Mouse (Mus musculus) small intestine, adult 2 months (tissue): ENCODE measurements around the gene Ddx27. TPM values are rescaled to one million over a fixed set of nuclear protein-coding genes. Genes with fewer than 3 reads are reported as not detected.

Experiments used
- H3K27ac ChIP-seq: fragments of 200-500 bp; 2 replicates; pipeline ENCODE4 v1.5.1; 2012; ENCODE audit warnings: low read depth, low read length, control low read depth, inconsistent platforms; ENCODE audit not compliant: insufficient read depth
- H3K27me3 ChIP-seq: fragments of 200-500 bp; 2 replicates; pipeline ENCODE4 v1.6.1; 2012; ENCODE audit warnings: mild to moderate bottlenecking, moderate library complexity, low read length, inconsistent platforms; ENCODE audit not compliant: control insufficient read depth, insufficient read depth
- H3K36me3 ChIP-seq: fragments of 200-500 bp; 2 replicates; pipeline ENCODE4 v1.6.1; 2012; ENCODE audit warnings: mild to moderate bottlenecking, low read length, control low read depth, inconsistent platforms; ENCODE audit not compliant: control insufficient read depth, insufficient read depth
- H3K4me1 ChIP-seq: fragments of 200-500 bp; 2 replicates; pipeline ENCODE4 v1.6.1; 2012; ENCODE audit warnings: low read length, inconsistent platforms, mixed read lengths; ENCODE audit not compliant: control insufficient read depth, insufficient read depth, insufficient read length
- H3K4me3 ChIP-seq: fragments of 200-500 bp; 2 replicates; pipeline ENCODE4 v1.5.1; 2012; ENCODE audit warnings: low read depth, mild to moderate bottlenecking, control low read depth, inconsistent platforms, low read length, moderate library complexity
- CTCF ChIP-seq: fragments of 200-500 bp; IDR thresholded peaks from 2 replicates; pipeline ENCODE4 v1.5.1; 2012; ENCODE audit warnings: low read depth, mild to moderate bottlenecking, control low read depth, inconsistent platforms, low read length, moderate library complexity, mixed read lengths; ENCODE audit not compliant: insufficient replicate concordance, insufficient read length; ENCODE audit errors: extremely low read depth
- POLR2A ChIP-seq: fragments of 200-500 bp; IDR thresholded peaks from 2 replicates; pipeline ENCODE4 v1.6.1; 2012; ENCODE audit warnings: low read depth, mild to moderate bottlenecking, control low read depth, inconsistent platforms, low read length, moderate library complexity
- WGBS: fragments of 180-500 bp; shearing (Covaris S2); methylation state at CpG from one replicate; pipeline ENCODE4 v1.1.7; 2018; 5-methylcytosine and 5-hydroxymethylcytosine counted together
- polyA plus RNA-seq: library from polyadenylated mRNA; depleted of rRNA; stranded (reverse); fragments of >200 nt; gene quantifications from 2 replicates; pipeline ENCODE4 v1.2.3, GENCODE M21; 2012

Gene Ddx27
- polyA plus RNA-seq, 1 experiment: 14.7 TPM

DNA sequence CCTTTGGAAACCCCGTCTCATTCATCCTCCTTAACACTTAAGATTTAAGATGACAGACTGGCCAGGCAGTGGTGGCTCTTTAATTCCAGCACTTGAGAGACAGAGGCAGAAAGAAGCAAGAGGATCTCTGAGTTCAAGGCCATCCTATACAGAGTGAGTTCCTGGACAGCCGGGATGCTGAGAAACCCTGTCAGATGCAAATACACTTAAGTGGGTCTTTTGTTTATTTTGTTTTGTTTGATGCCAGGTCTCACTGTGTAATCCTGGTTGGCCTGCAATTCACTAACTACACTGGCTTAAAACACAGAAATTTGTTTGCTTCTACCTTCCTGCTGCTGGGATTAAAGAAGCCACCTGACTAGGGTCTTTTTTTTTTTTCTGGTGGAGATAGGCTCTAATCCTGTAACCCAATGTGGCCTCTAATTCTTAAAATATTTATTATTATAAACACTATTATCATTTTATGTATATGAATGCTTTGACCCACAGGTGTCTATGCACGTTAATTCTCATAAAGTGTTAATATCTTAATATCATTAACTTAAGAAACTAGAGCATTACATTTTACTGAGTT is 43.9 kb downstream of the Ddx27 start:
- Histone ChIP-seq H3K36me3 (peaks cover 39% of the 10 kb centered on the region), H3K4me1 (peaks cover 16% of the 10 kb centered on the region), H3K27ac (peak overlapping the region; percentile 44), H3K4me3 (no peak overlapping the region), H3K27me3 (no peaks in the 10 kb centered on the region)
- WGBS: 27% methylated on average over 3 of the region's 3 CpGs
- no peak for TF ChIP-seq POLR2A
- TF ChIP-seq CTCF: no peak

DNA sequence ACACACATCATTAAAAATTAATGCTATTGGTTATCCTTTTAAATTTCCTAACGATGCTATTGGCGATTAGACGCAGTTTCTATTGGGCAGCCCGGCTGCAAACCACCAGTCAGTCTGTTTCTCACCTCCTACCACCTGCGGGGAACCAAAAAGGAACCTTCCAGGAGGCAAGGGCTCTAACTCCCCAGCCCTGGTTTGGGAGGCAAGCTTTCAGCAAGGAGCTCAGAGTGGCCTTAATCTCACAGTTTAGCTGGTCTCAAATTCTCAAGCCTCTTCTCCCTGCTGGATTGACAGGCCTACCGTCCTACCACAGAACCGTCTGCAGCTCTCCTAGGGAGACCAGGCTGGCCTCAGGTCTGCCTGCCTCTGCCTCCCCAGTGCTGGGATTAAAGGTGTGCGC is 44.5 kb downstream of the Ddx27 start:
- Histone ChIP-seq H3K4me1 (peaks cover 14% of the 10 kb centered on the region), H3K4me3 (peak overlapping the region; percentile 67), H3K36me3 (peaks cover 38% of the 10 kb centered on the region), H3K27ac (peak overlapping the region; percentile 89), H3K27me3 (no peaks in the 10 kb centered on the region)
- 27% methylated on average over 8 of the region's 8 CpGs for WGBS
- TF ChIP-seq CTCF (no peak), POLR2A (no peak)

GRCm38 (mm10) chr2:167059960-167060359 is 45.0 kb downstream of the Ddx27 start:
- peak overlapping the region; percentile 89 for H3K27ac ChIP-seq
- H3K4me3 ChIP-seq: peak overlapping the region; percentile 67
- TF ChIP-seq POLR2A (no peak), CTCF (no peak)
- H3K4me1 ChIP-seq: peaks cover 18% of the 10 kb centered on the region
- 26% methylated on average over 12 of the region's 12 CpGs for WGBS
- no peaks in the 10 kb centered on the region for H3K27me3 ChIP-seq
- peaks cover 38% of the 10 kb centered on the region for H3K36me3 ChIP-seq

- peaks cover 38% of the 10 kb centered on the region for H3K36me3 ChIP-seq
- peak overlapping the region; percentile 67 for H3K4me3 ChIP-seq
Observed at GRCm38 (mm10) chr2:167060360-167060759, 45.4 kb downstream of the Ddx27 start.

DNA sequence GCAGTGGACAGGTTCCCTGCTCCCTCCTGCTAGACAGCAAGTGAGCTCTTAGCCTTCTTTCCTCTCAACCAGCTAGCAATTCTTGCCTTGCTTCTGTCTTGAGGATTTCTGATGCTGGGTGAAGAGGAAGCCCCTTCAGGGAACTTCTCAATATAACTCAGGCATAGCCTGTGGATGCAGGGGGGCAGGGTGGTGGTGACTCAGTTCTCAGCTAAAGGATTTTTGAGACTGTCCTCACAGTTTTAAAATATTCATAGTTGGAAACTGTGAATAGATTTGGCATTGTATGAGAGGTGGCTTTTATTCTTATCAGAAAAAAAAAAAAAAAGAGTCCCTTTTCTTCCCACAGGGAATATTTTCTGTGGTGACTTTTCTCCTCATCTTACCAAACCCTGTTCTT is 45.8 kb downstream of the Ddx27 start:
- TF ChIP-seq POLR2A (no peak), CTCF (no peak)
- Histone ChIP-seq H3K4me1 (peaks cover 18% of the 10 kb centered on the region), H3K27ac (peak overlapping the region; percentile 89), H3K27me3 (no peaks in the 10 kb centered on the region), H3K4me3 (peak overlapping the region; percentile 67), H3K36me3 (peaks cover 38% of the 10 kb centered on the region)

More at GRCm38 (mm10) chr2:167060360-167060759, 45.4 kb downstream of the Ddx27 start:
- peak overlapping the region; percentile 89 for H3K27ac ChIP-seq
- H3K4me1 ChIP-seq: peaks cover 19% of the 10 kb centered on the region
- no peak for TF ChIP-seq CTCF
- no peak for TF ChIP-seq POLR2A
- WGBS: 28% methylated on average over 3 of the region's 3 CpGs
- no peaks in the 10 kb centered on the region for H3K27me3 ChIP-seq

DNA sequence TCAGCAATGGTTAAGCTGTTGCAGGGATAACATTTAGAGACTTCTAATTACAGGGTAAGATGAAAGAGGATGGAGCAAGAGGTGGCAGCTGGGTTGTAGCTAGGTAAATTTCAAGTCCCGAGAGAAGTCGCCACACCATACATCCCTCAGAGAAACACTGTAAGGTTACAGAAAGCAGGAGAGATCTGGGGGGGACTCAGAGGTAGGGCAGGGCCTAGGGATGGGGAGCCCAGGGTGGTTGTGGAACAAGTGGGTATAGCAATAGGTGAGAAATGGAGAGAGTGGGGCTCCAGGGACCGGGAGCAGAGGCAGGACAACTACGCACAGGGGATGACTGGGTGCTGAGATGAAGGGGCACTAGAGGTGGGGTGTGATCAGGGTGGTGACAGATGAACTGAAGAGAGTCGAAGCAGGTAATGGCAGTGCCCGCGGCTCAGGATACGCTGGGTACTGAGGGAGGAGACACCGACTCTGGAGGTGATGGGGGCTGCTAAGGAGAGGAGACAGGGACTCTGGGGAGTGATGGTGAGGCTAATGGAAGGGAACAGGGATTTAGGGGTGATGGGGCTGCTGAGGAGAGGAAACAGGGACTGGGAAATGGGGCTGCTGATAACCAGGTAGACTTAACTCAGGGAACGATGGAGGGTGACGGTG is 46.5 kb downstream of the Ddx27 start:
- Histone ChIP-seq H3K27ac (peak overlapping the region; percentile 62), H3K36me3 (peaks cover 35% of the 10 kb centered on the region), H3K4me3 (peak overlapping the region; percentile 90), H3K27me3 (no peaks in the 10 kb centered on the region), H3K4me1 (peaks cover 16% of the 10 kb centered on the region)
- 5% methylated on average over 11 of the region's 11 CpGs for WGBS
- TF ChIP-seq CTCF (no peak), POLR2A (no peak)

- peaks cover 26% of the 10 kb centered on the region for H3K36me3 ChIP-seq
- no peaks in the 10 kb centered on the region for H3K27me3 ChIP-seq
- H3K27ac ChIP-seq: peak overlapping the region; percentile 78
- peak overlapping the region; percentile 90 for H3K4me3 ChIP-seq
- no peak for TF ChIP-seq CTCF
- peak; percentile 93 for TF ChIP-seq POLR2A
- peaks cover 17% of the 10 kb centered on the region for H3K4me1 ChIP-seq
- WGBS: under 1% methylated on average over 58 of the region's 60 CpGs
Observed at GRCm38 (mm10) chr2:167062497-167062911, 47.5 kb downstream of the Ddx27 start.
